Mouse (Mus musculus): ENCODE measurements around the gene Lpcat1. TPM values are rescaled to one million over a fixed set of nuclear protein-coding genes. Genes with fewer than 3 reads are reported as not detected.

The Lpcat1 gene
- polyA plus RNA-seq, 1 experiment from 2014 or later, result 39.4 TPM

- 0 out of 2 replicates have a peak, but pooled peaks have one; percentile 50 for ATAC-seq (ENCODE audit: low read depth)
These were observed 46.0 kb downstream of the Lpcat1 start for GRCm38 (mm10) chr13:73512776-73513673.

GRCm38 (mm10) chr13:73516886-73517285, 49.9 kb downstream of the Lpcat1 start:
- DNase-seq (ENCODE audit: low spot score), result no peak
- Histone ChIP-seq H3K4me3 (ENCODE audit: low read depth, low read length) (no peak overlapping the region), H3K4me1 (ENCODE audit: control insufficient read depth, insufficient read depth, low read length) (no peaks in the 10 kb centered on the region), H3K27ac (replicated peaks; ENCODE audit: low read depth, low read length) (no peak overlapping the region), H3K9ac (ENCODE audit: low read depth, low read length) (no peak overlapping the region), H3K4me2 (ENCODE audit: low read depth, low read length) (no peak overlapping the region), H3K27me3 (replicated peaks; ENCODE audit: control insufficient read depth, insufficient read depth, low read length) (no peaks in the 10 kb centered on the region), H3K9me3 (ENCODE audit: control insufficient read depth, low read length) (no peaks in the 10 kb centered on the region), H3K36me3 (ENCODE audit: control insufficient read depth, insufficient read depth, low read length) (peaks cover 48% of the 10 kb centered on the region)
- no peak for ATAC-seq (ENCODE audit: low read depth)
- 79% methylated on average over 4 of the region's 4 CpGs for WGBS

More at GRCm38 (mm10) chr13:73512776-73513673, 46.0 kb downstream of the Lpcat1 start:
- no peak overlapping the region for H3K4me3 ChIP-seq (ENCODE audit: low read depth, low read length)
- 59% methylated on average over 13 of the region's 13 CpGs for WGBS
- no peak overlapping the region for H3K27ac ChIP-seq (replicated peaks; ENCODE audit: low read depth, low read length)
- peaks cover 67% of the 10 kb centered on the region for H3K36me3 ChIP-seq (ENCODE audit: control insufficient read depth, insufficient read depth, low read length)
- no peaks in the 10 kb centered on the region for H3K27me3 ChIP-seq (replicated peaks; ENCODE audit: control insufficient read depth, insufficient read depth, low read length)
- no peak overlapping the region for H3K4me2 ChIP-seq (ENCODE audit: low read depth, low read length)
- H3K4me1 ChIP-seq (ENCODE audit: control insufficient read depth, insufficient read depth, low read length), result no peaks in the 10 kb centered on the region
- H3K9ac ChIP-seq (ENCODE audit: low read depth, low read length), result no peak overlapping the region
- H3K9me3 ChIP-seq (ENCODE audit: control insufficient read depth, low read length), result no peaks in the 10 kb centered on the region
- DNase-seq (ENCODE audit: low spot score), result peak; percentile 76

GRCm38 (mm10) chr13:73533716-73534115, 66.7 kb downstream of the Lpcat1 start:
- DNase-seq (ENCODE audit: low spot score) (no peak), ATAC-seq (ENCODE audit: low read depth) (no peak)
- Histone ChIP-seq H3K9me3 (ENCODE audit: control insufficient read depth, low read length) (0 out of 2 replicates have a peak, but pooled peaks cover 3% of the 10 kb centered on the region), H3K4me1 (ENCODE audit: control insufficient read depth, insufficient read depth, low read length) (no peaks in the 10 kb centered on the region), H3K4me3 (ENCODE audit: low read depth, low read length) (no peak overlapping the region), H3K27ac (replicated peaks; ENCODE audit: low read depth, low read length) (no peak overlapping the region), H3K27me3 (replicated peaks; ENCODE audit: control insufficient read depth, insufficient read depth, low read length) (peaks cover 43% of the 10 kb centered on the region), H3K4me2 (ENCODE audit: low read depth, low read length) (no peak overlapping the region), H3K9ac (ENCODE audit: low read depth, low read length) (no peak overlapping the region), H3K36me3 (ENCODE audit: control insufficient read depth, insufficient read depth, low read length) (no peaks in the 10 kb centered on the region)
- 86% methylated on average over 3 of the region's 3 CpGs for WGBS

GRCm38 (mm10) chr13:73535287-73535686, 68.3 kb downstream of the Lpcat1 start:
- no peak for DNase-seq (ENCODE audit: low spot score)
- Histone ChIP-seq H3K36me3 (ENCODE audit: control insufficient read depth, insufficient read depth, low read length) (no peaks in the 10 kb centered on the region), H3K27ac (replicated peaks; ENCODE audit: low read depth, low read length) (no peak overlapping the region), H3K27me3 (replicated peaks; ENCODE audit: control insufficient read depth, insufficient read depth, low read length) (peaks cover 43% of the 10 kb centered on the region), H3K4me2 (ENCODE audit: low read depth, low read length) (no peak overlapping the region), H3K4me3 (ENCODE audit: low read depth, low read length) (no peak overlapping the region), H3K9me3 (ENCODE audit: control insufficient read depth, low read length) (0 out of 2 replicates have a peak, but pooled peaks cover 3% of the 10 kb centered on the region), H3K9ac (ENCODE audit: low read depth, low read length) (no peak overlapping the region), H3K4me1 (ENCODE audit: control insufficient read depth, insufficient read depth, low read length) (no peaks in the 10 kb centered on the region)
- ATAC-seq (ENCODE audit: low read depth), result no peak
- 51% methylated on average over 3 of the region's 3 CpGs for WGBS

- H3K4me2 ChIP-seq (ENCODE audit: low read depth, low read length), result peak within 1 kb of the TSS; percentile 83
- ATAC-seq (ENCODE audit: low read depth), result peak; percentile 84
- H3K27ac ChIP-seq (replicated peaks; ENCODE audit: low read depth, low read length), result no peak within 1 kb of the TSS
- H3K9ac ChIP-seq (ENCODE audit: low read depth, low read length), result peak within 1 kb of the TSS; percentile 5; the same call in 1 of the 2 replicates
- DNase-seq (ENCODE audit: low spot score), result peak; percentile 24
- WGBS, result 0% methylated on average over 11 of the region's 26 CpGs
- peak within 1 kb of the TSS; percentile 46 for H3K4me3 ChIP-seq (ENCODE audit: low read depth, low read length)
- H3K36me3 ChIP-seq (ENCODE audit: control insufficient read depth, insufficient read depth, low read length), result no peaks in the 10 kb centered on the region
- H3K4me1 ChIP-seq (ENCODE audit: control insufficient read depth, insufficient read depth, low read length), result no peaks in the 10 kb centered on the region
- no peaks in the 10 kb centered on the region for H3K9me3 ChIP-seq (ENCODE audit: control insufficient read depth, low read length)
- peaks cover 43% of the 10 kb centered on the region for H3K27me3 ChIP-seq (replicated peaks; ENCODE audit: control insufficient read depth, insufficient read depth, low read length)
These were observed 69.4 kb downstream of the Lpcat1 start, which contains the start of gene Slc6a3 for GRCm38 (mm10) chr13:73536403-73536821. TSS of gene Slc6a3 (plus strand) at chr13:73536747.

- Histone ChIP-seq H3K36me3 (ENCODE audit: control insufficient read depth, insufficient read depth, low read length) (no peaks in the 10 kb centered on the region), H3K27me3 (replicated peaks; ENCODE audit: control insufficient read depth, insufficient read depth, low read length) (peaks cover 43% of the 10 kb centered on the region), H3K9ac (ENCODE audit: low read depth, low read length) (peak overlapping the region; percentile 5; the same call in 1 of the 2 replicates)
These were observed 69.8 kb downstream of the Lpcat1 start for GRCm38 (mm10) chr13:73536824-73537223.

GRCm38 (mm10) chr13:73564201-73564600, 97.2 kb downstream of the Lpcat1 start:
- ATAC-seq (ENCODE audit: low read depth) (no peak), DNase-seq (ENCODE audit: low spot score) (no peak)
- 89% methylated on average over 5 of the region's 5 CpGs for WGBS
- no peak overlapping the region for H3K9ac ChIP-seq (ENCODE audit: low read depth, low read length)
- H3K4me1 ChIP-seq (ENCODE audit: control insufficient read depth, insufficient read depth, low read length), result no peaks in the 10 kb centered on the region
- H3K27ac ChIP-seq (replicated peaks; ENCODE audit: low read depth, low read length), result no peak overlapping the region
- no peaks in the 10 kb centered on the region for H3K9me3 ChIP-seq (ENCODE audit: control insufficient read depth, low read length)
- H3K4me3 ChIP-seq (ENCODE audit: low read depth, low read length), result no peak overlapping the region
- H3K4me2 ChIP-seq (ENCODE audit: low read depth, low read length), result no peak overlapping the region
- H3K27me3 ChIP-seq (replicated peaks; ENCODE audit: control insufficient read depth, insufficient read depth, low read length), result no peaks in the 10 kb centered on the region
- H3K36me3 ChIP-seq (ENCODE audit: control insufficient read depth, insufficient read depth, low read length), result no peaks in the 10 kb centered on the region

More at GRCm38 (mm10) chr13:73536824-73537223, 69.8 kb downstream of the Lpcat1 start:
- DNase-seq (ENCODE audit: low spot score), result no peak
- H3K4me3 ChIP-seq (ENCODE audit: low read depth, low read length), result peak overlapping the region; percentile 46
- WGBS, result 15% methylated on average over 13 of the region's 13 CpGs
- no peaks in the 10 kb centered on the region for H3K4me1 ChIP-seq (ENCODE audit: control insufficient read depth, insufficient read depth, low read length)
- H3K27ac ChIP-seq (replicated peaks; ENCODE audit: low read depth, low read length), result no peak overlapping the region
- no peaks in the 10 kb centered on the region for H3K9me3 ChIP-seq (ENCODE audit: control insufficient read depth, low read length)
- peak overlapping the region; percentile 83 for H3K4me2 ChIP-seq (ENCODE audit: low read depth, low read length)
- ATAC-seq (ENCODE audit: low read depth), result no peak
